Mouse (Mus musculus) forebrain, embryonic 14.5 days (tissue): Measurements from ENCODE around the gene Traip. TPM values are rescaled to one million over a fixed set of nuclear protein-coding genes. Genes with fewer than 3 reads are reported as not detected.

Experiments
- ATAC-seq: fragments of 200-750 bp; cut with Nextera tagmentation; 2 replicates; pipeline ENCODE4 v1.8.0; 2017; ENCODE audit warnings: mild to moderate bottlenecking, moderate library complexity
- DNase-seq: peaks from one replicate; pipeline ENCODE4 v3.0.0-alpha.2; 2015; ENCODE audit warnings: low spot score
- H3K27ac ChIP-seq: fragments of 300-500 bp; sonication (generic); 2 replicates; pipeline ENCODE4 v1.5.1; 2014; ENCODE audit warnings: low read depth, mild to moderate bottlenecking, control low read depth, low read length, moderate library complexity
- H3K27me3 ChIP-seq: fragments of 300-500 bp; sonication (generic); replicated peaks from 2 replicates; pipeline ENCODE4 v1.6.1; 2014; ENCODE audit warnings: low read length, control low read depth, mixed read lengths; ENCODE audit not compliant: control insufficient read depth, insufficient read depth
- H3K36me3 ChIP-seq: fragments of 300-500 bp; sonication (generic); 2 replicates; pipeline ENCODE4 v1.6.1; 2014; ENCODE audit warnings: low read length, control low read depth; ENCODE audit not compliant: control insufficient read depth, insufficient read depth
- H3K4me1 ChIP-seq: fragments of 300-500 bp; sonication (generic); 2 replicates; pipeline ENCODE4 v1.6.1; 2014; ENCODE audit warnings: antibody characterized with exemption, low read length, control low read depth; ENCODE audit not compliant: control insufficient read depth, insufficient read depth
- H3K4me2 ChIP-seq: fragments of 300-500 bp; sonication (generic); 2 replicates; pipeline ENCODE4 v1.6.1; 2014; ENCODE audit warnings: mild to moderate bottlenecking, control low read depth, low read length
- H3K4me3 ChIP-seq: fragments of 300-500 bp; sonication (generic); 2 replicates; pipeline ENCODE4 v1.5.1; 2014; ENCODE audit warnings: low read depth, low read length, control low read depth
- H3K9ac ChIP-seq: fragments of 300-500 bp; sonication (generic); 2 replicates; pipeline ENCODE4 v1.6.1; 2014; ENCODE audit warnings: mild to moderate bottlenecking, low read length, control low read depth, moderate library complexity
- H3K9me3 ChIP-seq: fragments of 300-500 bp; sonication (generic); replicated peaks from 2 replicates; pipeline ENCODE4 v1.6.1; 2016; ENCODE audit warnings: low read length, control low read depth, mixed read lengths; ENCODE audit not compliant: control insufficient read depth
- WGBS: fragments of 180-500 bp; shearing (Covaris S2); extraction: QIAGEN DNeasy Blood & Tissue Kit; methylation state at CpG from one replicate; pipeline ENCODE4 v1.1.7; 2014; 5-methylcytosine and 5-hydroxymethylcytosine counted together
- polyA plus RNA-seq: library from polyadenylated mRNA; unstranded; fragments of >200 nt; fragmentation: Nextera tagmentation; extraction: Ambion mirVana; gene quantifications from 2 replicates; pipeline ENCODE4 v1.2.1, GENCODE M21; 2014

Gene Traip
- polyA plus RNA-seq, 1 experiment from 2014 or later = 20.5 TPM

DNA sequence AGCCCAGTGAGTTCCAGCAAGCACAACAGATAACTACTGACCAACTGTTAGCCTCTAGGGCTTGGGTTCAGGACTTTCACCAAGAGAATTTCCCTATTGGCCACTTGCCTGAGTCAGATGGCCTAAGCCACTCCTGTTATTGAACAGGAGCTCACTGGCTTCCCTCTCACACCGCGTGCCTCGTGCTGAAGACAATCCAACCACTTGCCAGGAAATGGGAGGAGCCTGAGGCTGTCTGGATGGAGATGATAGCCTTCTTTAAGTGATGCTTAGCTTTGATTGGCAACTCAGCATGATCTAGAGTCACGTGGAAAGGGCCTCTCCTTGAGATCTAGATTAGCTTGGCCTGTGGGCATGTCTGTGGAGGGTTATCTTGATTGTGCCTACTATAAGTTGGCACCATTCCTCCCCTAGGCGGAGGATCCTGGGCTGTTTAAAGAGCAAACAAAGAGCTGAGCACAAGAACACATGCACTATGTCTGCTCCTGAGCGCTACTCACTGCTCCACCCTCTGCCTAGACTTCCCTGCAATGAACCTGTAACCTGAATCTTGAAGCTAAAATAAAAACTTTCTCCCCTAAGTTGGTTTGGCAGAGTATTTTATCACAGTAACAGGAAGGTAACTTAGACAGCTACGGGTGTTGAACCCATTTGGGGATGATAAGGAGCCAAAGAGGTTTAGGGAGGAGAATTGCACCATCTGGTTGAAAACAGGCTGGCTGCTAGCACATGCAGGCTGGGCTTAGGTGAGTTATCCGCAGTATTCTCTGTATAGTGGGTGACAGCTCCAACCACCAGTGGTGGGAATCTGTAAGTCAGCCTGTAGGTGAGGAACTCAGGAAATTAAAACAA, 22.0 kb downstream of the Traip start:
- no peak overlapping the region for H3K4me2 ChIP-seq
- H3K36me3 ChIP-seq = peaks cover 23% of the 10 kb centered on the region
- H3K9me3 ChIP-seq = no peaks in the 10 kb centered on the region
- ATAC-seq (no peak), DNase-seq (no peak)
- no peaks in the 10 kb centered on the region for H3K4me1 ChIP-seq
- no peak overlapping the region for H3K27ac ChIP-seq
- no peak overlapping the region for H3K9ac ChIP-seq
- no peak overlapping the region for H3K4me3 ChIP-seq
- WGBS = 85% methylated on average over 8 of the region's 8 CpGs
- H3K27me3 ChIP-seq = no peaks in the 10 kb centered on the region

DNA sequence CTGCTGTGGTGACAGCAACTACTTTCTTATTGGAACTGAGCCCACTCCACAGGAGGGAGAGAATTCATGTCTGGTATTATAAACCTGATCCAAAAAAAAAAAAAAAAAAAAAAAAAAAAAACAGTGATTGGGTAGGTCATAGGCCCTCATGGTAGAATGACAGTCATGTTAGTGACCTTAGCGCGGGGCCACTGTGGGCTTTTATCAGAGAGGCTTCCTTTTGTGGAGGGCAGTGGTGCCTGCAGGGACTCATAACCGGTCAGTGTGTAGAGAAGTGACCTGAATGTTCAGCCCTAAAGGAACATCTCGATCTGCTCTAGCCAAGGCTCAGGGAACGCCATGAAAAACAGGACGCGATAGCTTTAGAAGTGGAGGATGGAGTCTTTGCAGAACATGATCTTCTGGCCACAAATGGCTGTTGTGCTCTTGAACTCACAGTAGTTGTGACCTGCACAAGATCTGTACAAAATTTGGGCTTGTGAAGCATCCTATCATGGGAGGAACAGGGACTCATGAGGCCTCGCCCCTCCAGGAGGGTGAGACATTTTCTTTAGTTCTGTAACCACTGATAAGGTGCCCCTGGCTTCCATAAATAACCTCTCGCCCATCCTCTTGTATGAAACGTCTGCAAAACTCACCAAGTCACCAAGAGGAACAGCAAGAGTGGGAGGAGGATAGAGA, 24.7 kb downstream of the Traip start:
- Histone ChIP-seq H3K27ac (no peak overlapping the region), H3K4me1 (no peaks in the 10 kb centered on the region), H3K36me3 (peaks cover 19% of the 10 kb centered on the region), H3K9me3 (no peaks in the 10 kb centered on the region), H3K4me3 (no peak overlapping the region), H3K4me2 (no peak overlapping the region), H3K9ac (no peak overlapping the region), H3K27me3 (no peaks in the 10 kb centered on the region)
- DNase-seq (no peak), ATAC-seq (no peak)
- 90% methylated on average over 10 of the region's 10 CpGs for WGBS

DNA sequence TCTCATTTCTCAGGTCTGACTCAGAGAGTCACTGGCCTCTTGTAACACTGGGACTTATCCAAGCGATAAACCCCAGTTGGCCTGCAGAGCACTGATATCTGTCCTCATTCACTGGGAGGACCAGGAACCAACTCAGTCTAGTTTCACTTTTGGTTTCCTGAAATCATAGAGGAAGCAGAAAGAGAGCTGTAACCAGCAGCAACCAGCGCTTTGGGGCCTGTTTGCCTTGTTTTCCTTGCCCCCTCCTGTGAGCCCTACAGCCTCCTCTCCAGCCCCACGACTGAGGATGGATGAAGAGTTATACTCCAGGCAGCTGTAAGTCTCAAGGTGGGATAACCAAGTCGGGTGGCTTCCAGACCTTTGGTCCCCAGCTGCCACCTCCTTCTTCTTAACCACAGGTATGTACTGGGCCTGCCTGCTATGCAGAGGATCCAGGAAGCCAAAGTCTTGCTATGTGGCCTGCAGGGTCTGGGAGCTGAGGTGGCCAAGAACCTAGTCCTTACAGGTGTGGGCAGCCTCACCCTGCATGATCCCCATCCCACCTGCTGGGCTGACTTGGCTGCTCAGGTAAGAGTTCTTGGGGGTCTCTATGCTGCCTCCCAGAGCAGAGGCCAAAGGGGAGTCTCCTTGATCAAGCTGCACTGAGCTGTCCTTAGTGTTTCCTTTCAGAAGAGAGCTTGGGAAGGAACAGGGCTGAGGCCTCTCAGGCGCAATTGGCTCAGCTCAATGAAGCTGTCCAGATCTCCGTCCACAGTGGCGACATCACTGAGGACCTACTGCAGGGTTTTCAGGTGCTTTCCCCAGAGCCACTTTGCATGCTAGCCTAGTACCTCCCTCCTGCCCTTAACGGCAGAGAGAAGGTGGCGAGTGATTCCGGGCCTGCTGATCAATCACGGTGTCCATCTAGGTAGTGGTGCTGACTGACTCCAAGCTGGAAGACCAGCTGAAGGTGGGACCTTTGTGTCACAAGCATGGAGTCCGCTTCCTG, 25.8 kb downstream of the Traip start, which contains the start of gene Uba7:
Gene Uba7, plus strand, starts transcription at position 107 of the 988 bp plus-strand sequence.
- no peaks in the 10 kb centered on the region for H3K27me3 ChIP-seq
- H3K9me3 ChIP-seq = no peaks in the 10 kb centered on the region
- no peak within 1 kb of the TSS for H3K27ac ChIP-seq
- peaks cover 10% of the 10 kb centered on the region for H3K36me3 ChIP-seq
- no peaks in the 10 kb centered on the region for H3K4me1 ChIP-seq
- H3K9ac ChIP-seq = no peak within 1 kb of the TSS
- WGBS = 76% methylated on average over 12 of the region's 12 CpGs
- ATAC-seq (no peak), DNase-seq (no peak)
- H3K4me3 ChIP-seq = no peak within 1 kb of the TSS
- no peak within 1 kb of the TSS for H3K4me2 ChIP-seq

DNA sequence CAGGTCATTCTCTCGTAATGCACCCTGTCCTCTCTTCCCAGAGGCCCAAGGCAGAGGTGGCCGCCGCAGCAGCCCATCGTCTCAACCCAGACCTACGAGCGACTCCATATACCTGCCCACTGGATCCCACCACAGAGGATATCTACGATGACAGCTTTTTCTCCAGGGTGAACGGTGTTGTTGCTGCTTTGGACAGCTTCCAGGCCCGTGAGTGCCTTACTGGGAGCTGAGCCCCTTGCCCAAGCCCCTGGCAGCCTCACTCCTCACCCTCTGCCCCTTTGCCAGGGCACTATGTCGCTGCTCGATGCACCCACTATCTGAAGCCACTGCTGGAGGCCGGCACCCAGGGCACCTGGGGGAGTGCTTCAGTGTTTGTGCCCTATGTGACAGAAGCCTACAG, 28.9 kb downstream of the Traip start:
- DNase-seq = no peak
- no peak overlapping the region for H3K27ac ChIP-seq
- no peaks in the 10 kb centered on the region for H3K9me3 ChIP-seq
- no peak overlapping the region for H3K9ac ChIP-seq
- ATAC-seq = no peak
- no peaks in the 10 kb centered on the region for H3K27me3 ChIP-seq
- H3K4me2 ChIP-seq = no peak overlapping the region
- H3K36me3 ChIP-seq = no peaks in the 10 kb centered on the region
- WGBS = 93% methylated on average over 12 of the region's 12 CpGs
- H3K4me1 ChIP-seq = peaks cover 2% of the 10 kb centered on the region; the same call in 1 of the 2 replicates
- H3K4me3 ChIP-seq = no peak overlapping the region

DNA sequence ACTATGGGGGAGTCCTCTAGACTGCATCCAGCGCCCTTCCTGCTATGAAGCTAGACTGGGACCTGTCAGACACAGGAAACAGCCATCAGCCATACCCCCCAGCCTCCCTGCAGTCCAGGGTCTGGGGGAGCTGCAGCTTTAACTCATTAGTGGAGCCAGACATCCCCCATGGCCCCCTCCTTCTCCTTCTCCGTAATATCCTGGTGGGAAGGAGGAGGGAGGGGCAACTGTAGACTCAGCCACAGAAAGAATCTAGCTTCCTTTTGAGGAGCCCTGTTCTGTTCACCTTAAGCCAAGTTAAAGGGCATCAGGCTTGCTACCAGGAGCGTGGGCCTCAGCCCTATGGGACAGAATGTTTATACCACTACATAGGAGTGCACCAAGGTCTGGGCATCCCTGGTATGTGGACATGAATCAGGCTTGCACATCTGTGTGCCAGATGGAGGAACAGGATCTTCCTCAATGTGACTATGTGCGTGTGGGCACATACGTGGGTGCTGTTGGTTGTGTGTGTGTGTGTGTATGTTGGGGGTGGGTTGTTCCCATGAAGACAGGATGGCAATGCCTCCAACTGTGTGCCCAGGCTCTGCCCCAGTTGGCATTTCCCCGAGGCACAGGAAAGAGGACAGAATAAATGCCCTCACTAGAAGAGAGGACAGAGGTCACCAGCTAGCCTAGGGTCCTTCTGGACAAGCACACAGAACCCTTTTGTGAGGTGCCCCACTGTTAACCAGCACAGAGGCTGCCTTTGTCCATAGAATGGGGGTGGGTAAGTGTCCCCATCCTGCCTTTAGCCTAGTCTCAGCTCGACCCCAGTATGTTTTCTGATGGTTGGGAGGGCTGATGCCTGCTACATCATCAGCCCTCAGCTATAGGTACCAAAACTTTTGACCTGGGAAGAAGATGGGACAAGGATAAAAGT, 32.0 kb downstream of the Traip start:
- DNase-seq = no peak
- 55% methylated on average over 7 of the region's 7 CpGs for WGBS

DNA sequence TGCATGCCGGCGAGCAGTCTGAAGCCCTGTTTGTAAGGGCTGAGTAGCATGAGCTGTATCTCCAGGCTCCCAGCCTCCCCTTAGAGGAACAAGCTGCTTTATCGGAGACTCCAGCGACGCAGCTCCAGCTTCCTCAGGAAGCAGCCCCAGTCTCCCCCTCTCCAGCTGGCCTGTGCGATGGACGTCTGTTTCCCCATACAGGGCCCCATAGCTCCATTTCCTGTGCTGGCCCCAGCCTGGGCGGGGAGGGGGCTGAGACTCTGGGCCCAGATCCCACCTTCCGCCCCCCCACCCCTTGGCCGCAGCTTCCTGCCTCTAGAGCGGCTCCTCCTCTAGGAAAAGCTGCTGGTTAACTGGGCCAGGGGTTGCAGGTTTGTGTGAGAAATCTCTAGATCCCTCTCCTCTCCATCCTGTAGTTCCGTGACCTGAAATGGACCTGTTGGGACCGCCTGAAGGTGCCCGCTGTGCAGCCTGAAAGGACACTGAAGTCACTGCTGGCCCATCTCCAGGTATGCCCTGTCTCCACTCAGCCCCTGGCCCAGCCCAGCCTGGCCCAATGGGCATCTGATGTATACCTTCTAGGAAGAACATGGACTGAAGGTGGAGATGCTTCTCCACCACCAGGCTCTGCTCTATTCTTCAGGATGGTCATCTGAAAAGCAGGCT, 32.9 kb downstream of the Traip start, which contains the start of gene Gm20661:
Gene Gm20661, plus strand, starts transcription at position 378 of the 666 bp plus-strand sequence.
- ATAC-seq = no peak
- no peak within 1 kb of the TSS for H3K4me3 ChIP-seq
- H3K27ac ChIP-seq = peak within 1 kb of the TSS; percentile 55
- WGBS = 60% methylated on average over 14 of the region's 14 CpGs
- no peaks in the 10 kb centered on the region for H3K36me3 ChIP-seq
- DNase-seq = peak; percentile 45
- H3K4me1 ChIP-seq = peaks cover 6% of the 10 kb centered on the region
- peak within 1 kb of the TSS; percentile 33; the same call in 1 of the 2 replicates for H3K9ac ChIP-seq
- no peaks in the 10 kb centered on the region for H3K27me3 ChIP-seq
- peak within 1 kb of the TSS; percentile 1; the same call in 1 of the 2 replicates for H3K4me2 ChIP-seq
- H3K9me3 ChIP-seq = no peaks in the 10 kb centered on the region

More for the DNA sequence above, 32.0 kb downstream of the Traip start:
- ATAC-seq = no peak
- H3K36me3 ChIP-seq = no peaks in the 10 kb centered on the region
- H3K27me3 ChIP-seq = no peaks in the 10 kb centered on the region
- peak overlapping the region; percentile 1; the same call in 1 of the 2 replicates for H3K4me2 ChIP-seq
- peaks cover 6% of the 10 kb centered on the region for H3K4me1 ChIP-seq
- peak overlapping the region; percentile 46 for H3K27ac ChIP-seq
- H3K4me3 ChIP-seq = no peak overlapping the region
- no peaks in the 10 kb centered on the region for H3K9me3 ChIP-seq
- 0 out of 2 replicates have a peak overlapping the region, but pooled peaks have one; percentile 5 for H3K9ac ChIP-seq

DNA sequence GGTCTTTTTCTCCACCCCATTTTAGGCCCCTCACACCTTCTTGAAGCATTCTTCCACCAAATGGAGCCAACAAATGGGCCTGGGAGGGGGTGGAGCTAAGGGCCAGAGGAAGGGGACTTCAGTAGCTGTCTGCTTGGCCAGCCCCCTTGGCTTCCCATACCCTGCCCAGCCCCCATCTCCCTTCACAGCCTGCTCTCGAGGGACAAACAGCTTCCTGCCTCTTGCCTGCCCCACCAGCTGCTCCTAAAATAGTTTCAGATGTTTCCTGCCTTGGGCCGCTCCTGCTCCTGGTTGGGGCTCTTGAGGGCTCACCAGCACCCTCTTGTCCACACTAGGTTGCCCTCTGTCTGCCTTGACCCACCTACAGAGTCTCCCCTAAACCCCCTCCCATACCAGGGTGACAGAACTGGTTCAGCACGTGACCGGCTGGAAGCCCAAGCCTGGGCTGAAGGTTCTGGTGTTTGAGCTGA, 33.5 kb downstream of the Traip start:
- Histone ChIP-seq H3K36me3 (no peaks in the 10 kb centered on the region), H3K27ac (peak overlapping the region; percentile 55; the same call in 1 of the 2 replicates), H3K4me3 (no peak overlapping the region), H3K27me3 (no peaks in the 10 kb centered on the region), H3K4me2 (peak overlapping the region; percentile 1; the same call in 1 of the 2 replicates), H3K9me3 (no peaks in the 10 kb centered on the region), H3K4me1 (peaks cover 6% of the 10 kb centered on the region), H3K9ac (no peak overlapping the region)
- no peak for ATAC-seq
- DNase-seq = peak; percentile 19
- 51% methylated on average over 4 of the region's 4 CpGs for WGBS
